Mouse (Mus musculus) CH12.LX (cell line): ENCODE measurements at regions not wholly inside any gene's neighbourhood (a gene's known extent, or its start where the extent isn't known, plus 50 kb on each side); places are given as distances from the start of the nearest gene placed in this dataset.

ENCODE experiments used
- BHLHE40 ChIP-seq: IDR thresholded peaks from 2 replicates; pipeline ENCODE4 v1.6.1; 2011; ENCODE audit warnings: mild to moderate bottlenecking, low read depth, low read length, improper control_type of control experiment
- EP300 ChIP-seq: IDR thresholded peaks from 2 replicates; pipeline ENCODE4 v1.6.1; 2011; ENCODE audit warnings: low read length, improper control_type of control experiment
- JUND ChIP-seq: conservative IDR thresholded peaks from 2 replicates; pipeline ENCODE4 v1.6.1; 2011; ENCODE audit warnings: low read depth, low read length, improper control_type of control experiment
- NELFE ChIP-seq: IDR thresholded peaks from 2 replicates; pipeline ENCODE4 v1.6.1; 2011; ENCODE audit warnings: low read depth, low read length, improper control_type of control experiment
- POLR2A ChIP-seq: IDR thresholded peaks from 2 replicates; pipeline ENCODE4 v1.6.1; 2011; ENCODE audit warnings: low read depth, mild to moderate bottlenecking, improper control_type of control experiment, low read length
- USF1 ChIP-seq: IDR thresholded peaks from 2 replicates; pipeline ENCODE4 v1.6.1; 2014; ENCODE audit warnings: low read depth, mild to moderate bottlenecking, inconsistent platforms, low read length, improper control_type of control experiment
- ZC3H11A ChIP-seq: IDR thresholded peaks from 2 replicates; pipeline ENCODE4 v1.6.1; 2012; ENCODE audit warnings: low read depth, mild to moderate bottlenecking, inconsistent platforms, low read length, improper control_type of control experiment

DNA sequence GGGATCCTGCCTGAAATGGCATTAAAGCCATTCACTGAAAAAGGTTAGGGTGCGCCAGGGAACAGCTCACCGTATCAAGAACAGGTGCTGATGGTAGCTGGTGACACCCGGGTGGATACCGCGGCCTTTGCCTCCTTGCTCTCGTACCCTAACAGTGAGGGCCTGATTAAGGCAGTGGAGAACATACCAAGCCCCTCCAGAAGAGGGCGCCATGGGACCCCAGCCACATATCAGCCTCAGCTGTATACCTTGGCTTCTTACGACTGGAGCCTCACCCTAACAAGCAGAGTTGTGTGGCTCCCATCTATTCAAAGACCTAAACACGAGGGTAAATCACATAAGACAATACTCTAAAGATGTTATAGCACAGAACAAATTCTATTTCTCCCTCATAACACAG is 203.7 kb upstream of the 1700012A03Rik start:
- TF ChIP-seq ZC3H11A (no peak), POLR2A (no peak), EP300 (no peak), JUND (no peak), BHLHE40 (no peak), NELFE (no peak), USF1 (no peak)
